Mouse (Mus musculus): ENCODE data around the gene Slc26a8. TPM values are rescaled to one million over a fixed set of nuclear protein-coding genes. Genes with fewer than 3 reads are reported as not detected.

Slc26a8 gene
- total and polyA plus RNA-seq, 3 experiments: 0.58 to 1.6 TPM; not detected in 1

GRCm38 (mm10) chr17:28682311-28683084, 7.5 kb downstream of the Slc26a8 start:
- no peak overlapping the region for H3K27ac ChIP-seq (ENCODE audit: control insufficient read depth, low read depth, low read length)

DNA sequence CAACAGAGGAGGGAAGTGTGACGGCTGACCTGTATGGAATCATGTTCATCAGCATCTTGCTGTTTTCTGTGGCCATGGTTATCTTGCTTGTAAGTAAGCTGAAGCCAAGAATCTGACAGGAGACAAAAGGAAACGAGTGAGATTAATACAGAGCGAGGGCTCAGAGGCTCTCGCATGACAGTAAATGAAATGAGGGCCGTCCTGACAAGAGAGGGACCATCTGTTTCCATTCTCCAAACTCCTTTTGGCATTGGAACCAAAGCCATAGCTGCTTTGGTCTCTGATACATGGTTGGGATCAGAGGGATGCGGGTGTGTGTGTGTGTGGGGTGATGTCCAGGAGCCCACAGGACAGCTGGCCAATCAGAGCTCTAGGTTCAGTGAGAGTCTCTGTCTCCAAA, 30.5 kb downstream of the Slc26a8 start:
- Histone ChIP-seq H3K9ac (ENCODE audit: control insufficient read depth, low read depth, low read length, poor library complexity, severe bottlenecking) (no peak overlapping the region), H3K36me3 (ENCODE audit: control insufficient read depth in 1 of 2, insufficient read depth in 2 of 2, low read length in 2 of 2) (peaks cover 0 to 6% of the 10 kb centered on the region in 2 experiments; a peak in 2 of 4 replicates), H3K4me1 (ENCODE audit: control insufficient read depth in 1 of 2, insufficient read depth in 2 of 2, low read length in 2 of 2) (peaks cover 6 to 17% of the 10 kb centered on the region in 2 experiments), H3K9me3 (replicated peaks; ENCODE audit: insufficient read depth, low read length) (no peaks in the 10 kb centered on the region), H3K27ac (ENCODE audit: control insufficient read depth, low read depth, low read length) (no peak overlapping the region), H3K79me2 (ENCODE audit: control insufficient read depth, insufficient read depth, low read length, poor library complexity) (no peaks in the 10 kb centered on the region), H3K27me3 (ENCODE audit: control insufficient read depth in 1 of 2, insufficient read depth in 2 of 2, low read length in 2 of 2) (no peaks in the 10 kb centered on the region), H3K4me3 (ENCODE audit: control insufficient read depth in 1 of 2, insufficient read depth in 1 of 2, low read depth in 2 of 2, low read length in 2 of 2) (no peak overlapping the region)
- TF ChIP-seq RAD21 (IDR thresholded peaks at IDR 0.05; ENCODE audit: low read depth, low read length): no peak
- TF ChIP-seq POLR2A (IDR thresholded peaks at IDR 0.05; ENCODE audit: control insufficient read depth in 1 of 2, insufficient read depth in 1 of 2, low read depth in 1 of 2, low read length in 2 of 2, poor library complexity in 1 of 2): no peak
- no peak for TF ChIP-seq ZMIZ1 (IDR thresholded peaks at IDR 0.05; ENCODE audit: low read depth, low read length)
- no peak for TF ChIP-seq POLR2AphosphoS2 (IDR thresholded peaks at IDR 0.05; ENCODE audit: low read length)
- no peak for DNase-seq (ENCODE audit: low read depth, low spot score)

More at GRCm38 (mm10) chr17:28682311-28683084, 7.5 kb downstream of the Slc26a8 start:
- Histone ChIP-seq H3K4me1 (ENCODE audit: control insufficient read depth in 1 of 2, insufficient read depth in 2 of 2, low read length in 2 of 2) (no peaks in the 10 kb centered on the region; a peak in 1 of 4 replicates), H3K4me3 (ENCODE audit: control insufficient read depth in 1 of 2, insufficient read depth in 1 of 2, low read depth in 2 of 2, low read length in 2 of 2) (no peak overlapping the region), H3K9ac (ENCODE audit: control insufficient read depth, low read depth, low read length, poor library complexity, severe bottlenecking) (no peak overlapping the region), H3K36me3 (ENCODE audit: control insufficient read depth in 1 of 2, insufficient read depth in 2 of 2, low read length in 2 of 2) (peaks cover 0 to 2% of the 10 kb centered on the region in 2 experiments; a peak in 2 of 4 replicates), H3K9me3 (replicated peaks; ENCODE audit: insufficient read depth, low read length) (no peaks in the 10 kb centered on the region), H3K79me2 (ENCODE audit: control insufficient read depth, insufficient read depth, low read length, poor library complexity) (no peaks in the 10 kb centered on the region), H3K27me3 (ENCODE audit: control insufficient read depth in 1 of 2, insufficient read depth in 2 of 2, low read length in 2 of 2) (no peaks in the 10 kb centered on the region)
- DNase-seq (ENCODE audit: low read depth, low spot score): no peak
- TF ChIP-seq SMC3 (IDR thresholded peaks at IDR 0.05; ENCODE audit: low read depth, low read length): no peak
- TF ChIP-seq TAL1 (IDR thresholded peaks at IDR 0.05; ENCODE audit: low read length): no peak
- no peak for TF ChIP-seq ZC3H11A (IDR thresholded peaks at IDR 0.05; ENCODE audit: low read depth, low read length)
- no peak for TF ChIP-seq USF2 (IDR thresholded peaks at IDR 0.05; ENCODE audit: borderline replicate concordance in 1 of 2, insufficient read depth in 1 of 2, low read depth in 1 of 2, low read length in 2 of 2)
- no peak for TF ChIP-seq JUND (IDR thresholded peaks at IDR 0.05; ENCODE audit: low read depth, low read length)
- no peak for TF ChIP-seq ELF1 (IDR thresholded peaks at IDR 0.05; ENCODE audit: low read depth, low read length)
- no peak for TF ChIP-seq TCF12 (IDR thresholded peaks at IDR 0.05; ENCODE audit: low read depth, low read length)
- TF ChIP-seq ZKSCAN1 (IDR thresholded peaks at IDR 0.05; ENCODE audit: low read depth, low read length): no peak
- TF ChIP-seq SIN3A (IDR thresholded peaks at IDR 0.05; ENCODE audit: low read length): no peak
- no peak for TF ChIP-seq MAX (IDR thresholded peaks at IDR 0.05; ENCODE audit: low read length)
- TF ChIP-seq CTCF (IDR thresholded peaks at IDR 0.05 in 2 of 3, conservative IDR thresholded peaks at IDR 0.05 in 1 of 3; ENCODE audit: control insufficient read depth in 1 of 3, insufficient read depth in 1 of 3, low read depth in 2 of 3, low read length in 3 of 3, poor library complexity in 1 of 3, severe bottlenecking in 1 of 3): no peak
- no peak for TF ChIP-seq E2F4 (IDR thresholded peaks at IDR 0.05; ENCODE audit: borderline replicate concordance, low read depth, low read length)
- no peak for TF ChIP-seq MAFK (IDR thresholded peaks at IDR 0.05; ENCODE audit: borderline replicate concordance, low read depth, low read length)
- no peak for TF ChIP-seq RCOR1 (IDR thresholded peaks at IDR 0.05; ENCODE audit: low read depth, low read length)
- no peak for TF ChIP-seq TBP (IDR thresholded peaks at IDR 0.05; ENCODE audit: low read depth, low read length)
- no peak for TF ChIP-seq POLR2A (IDR thresholded peaks at IDR 0.05; ENCODE audit: control insufficient read depth in 1 of 2, insufficient read depth in 1 of 2, low read depth in 1 of 2, low read length in 2 of 2, poor library complexity in 1 of 2)
- no peak for TF ChIP-seq RAD21 (IDR thresholded peaks at IDR 0.05; ENCODE audit: low read depth, low read length)
- TF ChIP-seq USF1 (IDR thresholded peaks at IDR 0.05; ENCODE audit: low read depth, low read length): no peak
- TF ChIP-seq UBTF (IDR thresholded peaks at IDR 0.05; ENCODE audit: borderline replicate concordance, insufficient read depth, low read depth, low read length): no peak

All from MEL (cell line).